ENCODE assay signal across 7 mouse cellular contexts in genomic region chr12:90729648-90730047, GRCm38 (mm10). TPM values are rescaled to one million over a fixed set of nuclear protein-coding genes. Genes with fewer than 3 reads are reported as not detected.
A peak's percentile ranks its signal among the peaks of the same experiment; 100 is the strongest.
DNase-seq lines count a peak whose midpoint lies in the region; ATAC-seq and TF ChIP-seq lines count a peak whose summit lies in the region.

No protein-coding gene starts in this region.

- DNase-seq in B cell, adult 2 months, result peak; percentile 67 to 69
- DNase-seq in brain, embryonic 14.5 days (ENCODE audit: low read depth), result peak; percentile 54
- DNase-seq in forelimb bud, embryonic 11.5 days (ENCODE audit: low read depth, low spot score), result peak; percentile 52
- DNase-seq in kidney, postnatal 25 days, result peak; percentile 56 to 71
- DNase-seq in lung, postnatal 36 days, result peak; percentile 67
- DNase-seq in spleen, postnatal 14 days (ENCODE audit: low spot score in 2 of 2), result peak; percentile 16 to 35

- ATAC-seq in CD4-positive, CD25-positive, alpha-beta regulatory T cell, adult 4 months, result peak; percentile 88

- peak; percentile 74 for TF ChIP-seq CTCF in brain, embryonic 14.5 days (IDR thresholded peaks at IDR 0.05; ENCODE audit: borderline replicate concordance, extremely low read depth, insufficient read depth, insufficient read length)

- TF ChIP-seq POLR2A in brain, embryonic 14.5 days (IDR thresholded peaks at IDR 0.05; ENCODE audit: borderline replicate concordance, extremely low read depth, insufficient read depth, insufficient read length, poor library complexity, severe bottlenecking), result no peak

RNA-seq across cellular contexts. Expression of gene Dio2, which starts 8.6 kb away (rescaled TPM):
- under 1 TPM; 0.12 to 0.16 TPM for polyA plus RNA-seq in CD4-positive, CD25-positive, alpha-beta regulatory T cell, adult 4 months (2017; shearing (Covaris generic))
- 0.16 and 0.20 TPM in 2 replicates for polyA plus RNA-seq in brain, embryonic 14.5 days (2012; rRNA removed)

Comparison
In these comparisons a context has a peak if more than half of its experiments do, and no peak if none do; other contexts are left out.
1. Peak in every context shown above with its lines: DNase-seq and ATAC-seq.